Mouse (Mus musculus) right cerebral cortex, adult 2 months (tissue): Measurements from ENCODE around the gene Rnf183.

Source experiments
- DNase-seq, 2 experiments: peaks; one replicate each; pipeline ENCODE4 v3.0.0; 2021 to 2022; ENCODE audit warnings: low spot score in 2 of 2

Rnf183 gene

GRCm38 (mm10) chr4:62431522-62431921 lies 3.5 kb downstream of the Rnf183 start:
- DNase-seq = no peak

- no peak for DNase-seq
Measured at GRCm38 (mm10) chr4:62430678-62431077, 4.4 kb downstream of the Rnf183 start.

GRCm38 (mm10) chr4:62429616-62430015 lies 5.4 kb downstream of the Rnf183 start:
- no peak for DNase-seq

GRCm38 (mm10) chr4:62427978-62428758 lies 6.9 kb downstream of the Rnf183 start:
- no peak for DNase-seq

GRCm38 (mm10) chr4:62425891-62426290 lies 9.2 kb downstream of the Rnf183 start:
- DNase-seq = no peak

- DNase-seq = no peak
Measured at GRCm38 (mm10) chr4:62419091-62419490, 16.0 kb downstream of the Rnf183 start.

GRCm38 (mm10) chr4:62418448-62418847 lies 16.6 kb downstream of the Rnf183 start:
- peak in 1 of 2 experiments; percentile 14 for DNase-seq

GRCm38 (mm10) chr4:62411606-62412005 lies 23.4 kb downstream of the Rnf183 start:
- no peak for DNase-seq

GRCm38 (mm10) chr4:62410325-62410724 lies 24.7 kb downstream of the Rnf183 start:
- no peak for DNase-seq

GRCm38 (mm10) chr4:62409615-62410014 lies 25.4 kb downstream of the Rnf183 start:
- no peak for DNase-seq

GRCm38 (mm10) chr4:62408601-62409282 lies 26.3 kb downstream of the Rnf183 start, which contains the start of the genes Cdc26 and Prpf4:
TSS of gene Cdc26 (minus strand) at chr4:62408642.
TSS of gene Prpf4 (plus strand) at chr4:62408797.
- peak; percentile 99 to 100 for DNase-seq

- DNase-seq = peak; percentile 59 to 81
Measured at GRCm38 (mm10) chr4:62407730-62408582, 27.1 kb downstream of the Rnf183 start.

GRCm38 (mm10) chr4:62406133-62406532 lies 28.9 kb downstream of the Rnf183 start:
- no peak for DNase-seq

GRCm38 (mm10) chr4:62398956-62399355 lies 36.1 kb downstream of the Rnf183 start:
- DNase-seq = peak in 1 of 2 experiments; percentile 21

- DNase-seq = no peak
Measured at GRCm38 (mm10) chr4:62397616-62398365, 37.3 kb downstream of the Rnf183 start.

- no peak for DNase-seq
Measured at GRCm38 (mm10) chr4:62395806-62396205, 39.2 kb downstream of the Rnf183 start.

- no peak for DNase-seq
Measured at GRCm38 (mm10) chr4:62393459-62393858, 41.6 kb downstream of the Rnf183 start.

GRCm38 (mm10) chr4:62391892-62392291 lies 43.2 kb downstream of the Rnf183 start:
- DNase-seq = no peak

- DNase-seq = no peak
Measured at GRCm38 (mm10) chr4:62389592-62390512, 45.2 kb downstream of the Rnf183 start.

GRCm38 (mm10) chr4:62385439-62385838 lies 49.6 kb downstream of the Rnf183 start:
- DNase-seq = peak; percentile 21 to 38
